Comparison of ENCODE assay signal across 16 mouse cellular contexts in genomic region chr12:111134169-111134568, GRCm38 (mm10). TPM values are rescaled to one million over a fixed set of nuclear protein-coding genes. Genes with fewer than 3 reads are reported as not detected.
DNase-seq lines count a peak whose midpoint lies in the region; ATAC-seq and TF ChIP-seq lines count a peak whose summit lies in the region.
"Had no signal": no experiment of that assay in that cellular context is flagged by ENCODE, and none has a peak within 500 bp of the region (broad histone marks: within the 10 kb centered on the region; RNA-seq: fewer than 3 reads in every experiment).

No protein-coding gene starts in this region.

- TF ChIP-seq POLR2A in heart, adult 2 months (IDR thresholded peaks at IDR 0.05; ENCODE audit: insufficient read depth, low read depth, low read length) = no peak

- intact Hi-C loops in heart, postnatal 25 days (cut with DNase I) = no loop called here
- intact Hi-C loops in heart, adult 2 months (cut with DNase I) = no loop called here

- peak; percentile 37 for DNase-seq in adrenal gland, postnatal 14 days
- no peak for DNase-seq in adrenal gland, postnatal 36 days
- DNase-seq in heart, postnatal 25 days (ENCODE audit: low spot score) = peak; percentile 2
- no peak for DNase-seq in heart, adult 2 months
- no peak for DNase-seq in lung, adult 18-20 months
- peak; percentile 29 for DNase-seq in forebrain, embryonic 14.5 days (ENCODE audit: low spot score)
- DNase-seq in midbrain, embryonic 14.5 days = no peak
- DNase-seq: adrenal gland, adult 8-10 months; right cerebral cortex, postnatal 14 days had no signal

- 65% methylated on average over 7 of the region's 7 CpGs for WGBS in heart, adult 2 months
- WGBS in lung, embryonic 16.5 days = 73% methylated on average over 7 of the region's 7 CpGs
- 73% methylated on average over 7 of the region's 7 CpGs for WGBS in forebrain, embryonic 14.5 days
- whole genome bisulfite sequencing in midbrain, embryonic 14.5 days = 78% methylated on average over 7 of the region's 7 CpGs

- no peak overlapping the region for H3K9ac ChIP-seq in heart, adult 2 months (ENCODE audit: low read depth, low read length)
- H3K9ac ChIP-seq in lung, embryonic 16.5 days (ENCODE audit: low read length) = no peak overlapping the region
- no peak overlapping the region for H3K9ac ChIP-seq in forebrain, embryonic 14.5 days (ENCODE audit: low read length)
- no peak overlapping the region for H3K9ac ChIP-seq in midbrain, embryonic 14.5 days (replicated peaks; ENCODE audit: low read length)
- H3K9ac ChIP-seq: embryonic facial prominence, embryonic 15.5 days; limb, embryonic 15.5 days had no signal

- no peak for TF ChIP-seq EP300 in heart, adult 2 months (IDR thresholded peaks at IDR 0.05; ENCODE audit: insufficient read depth, low read depth, low read length)

- H3K4me3 ChIP-seq in heart, adult 2 months = no peak overlapping the region
- H3K4me3 ChIP-seq in lung, embryonic 16.5 days (ENCODE audit: low read length) = no peak overlapping the region
- no peak overlapping the region for H3K4me3 ChIP-seq in forebrain, embryonic 14.5 days (ENCODE audit: low read depth, low read length)
- H3K4me3 ChIP-seq in midbrain, embryonic 14.5 days (replicated peaks; ENCODE audit: low read depth, low read length) = no peak overlapping the region
- H3K4me3 ChIP-seq: embryonic facial prominence, embryonic 15.5 days; limb, embryonic 15.5 days had no signal

- H3K9me3 ChIP-seq in lung, embryonic 16.5 days (ENCODE audit: control insufficient read depth, low read length) = peaks cover 2% of the 10 kb centered on the region; the same call in 1 of the 2 replicates
- no peaks in the 10 kb centered on the region for H3K9me3 ChIP-seq in forebrain, embryonic 14.5 days (replicated peaks; ENCODE audit: control insufficient read depth, low read length)
- H3K9me3 ChIP-seq in midbrain, embryonic 14.5 days (ENCODE audit: control insufficient read depth, low read length) = no peaks in the 10 kb centered on the region
- H3K9me3 ChIP-seq: embryonic facial prominence, embryonic 15.5 days had no signal

- H3K4me1 ChIP-seq in heart, adult 2 months (ENCODE audit: control insufficient read depth, insufficient read depth, low read length) = peaks cover 7% of the 10 kb centered on the region
- peaks cover 6% of the 10 kb centered on the region; the same call in 1 of the 2 replicates for H3K4me1 ChIP-seq in lung, embryonic 16.5 days (replicated peaks; ENCODE audit: control insufficient read depth, insufficient read depth, low read length)
- H3K4me1 ChIP-seq in forebrain, embryonic 14.5 days (ENCODE audit: control insufficient read depth, insufficient read depth, low read length) = peaks cover 7% of the 10 kb centered on the region
- H3K4me1 ChIP-seq in midbrain, embryonic 14.5 days (ENCODE audit: control insufficient read depth, insufficient read depth, low read length) = no peaks in the 10 kb centered on the region

- no peaks in the 10 kb centered on the region for H3K36me3 ChIP-seq in heart, adult 2 months (ENCODE audit: control insufficient read depth, insufficient read depth, low read length)
- H3K36me3 ChIP-seq in lung, embryonic 16.5 days (ENCODE audit: control insufficient read depth, insufficient read depth, low read length) = no peaks in the 10 kb centered on the region
- H3K36me3 ChIP-seq in forebrain, embryonic 14.5 days (ENCODE audit: control insufficient read depth, insufficient read depth, low read length) = no peaks in the 10 kb centered on the region
- no peaks in the 10 kb centered on the region for H3K36me3 ChIP-seq in midbrain, embryonic 14.5 days (ENCODE audit: control insufficient read depth, insufficient read depth, low read length)
- H3K36me3 ChIP-seq: embryonic facial prominence, embryonic 15.5 days; limb, embryonic 15.5 days had no signal

- no peak overlapping the region for H3K4me2 ChIP-seq in lung, embryonic 16.5 days (ENCODE audit: low read depth, low read length)
- H3K4me2 ChIP-seq in forebrain, embryonic 14.5 days (ENCODE audit: low read length) = no peak overlapping the region
- H3K4me2 ChIP-seq in midbrain, embryonic 14.5 days (ENCODE audit: low read length) = no peak overlapping the region
- H3K4me2 ChIP-seq: embryonic facial prominence, embryonic 15.5 days; limb, embryonic 15.5 days had no signal

- no peak overlapping the region for H3K27ac ChIP-seq in heart, adult 2 months
- H3K27ac ChIP-seq in lung, embryonic 16.5 days (ENCODE audit: low read length) = peak overlapping the region; percentile 61
- peak overlapping the region; percentile 67; the same call in 1 of the 2 replicates for H3K27ac ChIP-seq in forebrain, embryonic 14.5 days (ENCODE audit: low read depth, low read length)
- H3K27ac ChIP-seq in midbrain, embryonic 14.5 days (replicated peaks; ENCODE audit: low read depth, low read length) = no peak overlapping the region

- no peaks in the 10 kb centered on the region for H3K79me2 ChIP-seq in heart, adult 2 months (replicated peaks; ENCODE audit: control insufficient read depth, insufficient read depth, low read length)

- H3K27me3 ChIP-seq in heart, adult 2 months (ENCODE audit: control insufficient read depth, insufficient read depth, low read length) = no peaks in the 10 kb centered on the region
- no peaks in the 10 kb centered on the region for H3K27me3 ChIP-seq in lung, embryonic 16.5 days (ENCODE audit: control insufficient read depth, insufficient read depth, low read depth, low read length)
- H3K27me3 ChIP-seq in forebrain, embryonic 14.5 days (replicated peaks; ENCODE audit: control insufficient read depth, insufficient read depth, low read length) = no peaks in the 10 kb centered on the region
- no peaks in the 10 kb centered on the region for H3K27me3 ChIP-seq in midbrain, embryonic 14.5 days (ENCODE audit: control insufficient read depth, insufficient read depth, low read length)
- H3K27me3 ChIP-seq: embryonic facial prominence, embryonic 15.5 days; limb, embryonic 15.5 days had no signal

- no peak for TF ChIP-seq CTCF in heart, adult 2 months (IDR thresholded peaks at IDR 0.05)

- peak; percentile 5; the same call in 1 of the 2 replicates for ATAC-seq in lung, embryonic 16.5 days (ENCODE audit: low read depth)
- no peak for ATAC-seq in forebrain, embryonic 14.5 days
- ATAC-seq in midbrain, embryonic 14.5 days (ENCODE audit: low FRiP score, low TSS enrichment) = no peak
- ATAC-seq: inflammation-experienced regulatory T-cells, adult 6 months had no signal

RNA-seq across cellular contexts. Expression of gene Traf3, which starts 32.0 kb away (rescaled TPM):
- total RNA-seq in adrenal gland, postnatal 14 days (2021) = 19.3 and 24.9 TPM in 2 replicates
- 10 to 100 TPM; 28.9 to 30.9 TPM for total RNA-seq in adrenal gland, postnatal 36 days (2021)
- 10 to 100 TPM; 15.0 to 15.2 TPM for total RNA-seq in heart, postnatal 25 days (2021)
- 10 to 100 TPM; 12.4 to 13.9 TPM for total RNA-seq in heart, adult 2 months (2021)
- polyA plus RNA-seq in heart, adult 2 months (2012; rRNA removed) = 11.8 and 14.2 TPM in 2 replicates
- polyA plus RNA-seq in lung, embryonic 16.5 days (2015; fragmentation: Nextera tagmentation; extraction: Ambion mirVana) = 5.8 and 7.7 TPM in 2 replicates
- polyA plus RNA-seq in forebrain, embryonic 14.5 days (2014; fragmentation: Nextera tagmentation; extraction: Ambion mirVana) = 9.8 and 12.1 TPM in 2 replicates
- polyA plus RNA-seq in midbrain, embryonic 14.5 days (2014; fragmentation: Nextera tagmentation; extraction: Ambion mirVana) = 22.0 and 28.4 TPM in 2 replicates

RNA-seq across cellular contexts. Expression of gene 4930595D18Rik, which starts 50.1 kb away (rescaled TPM):
- not detected in 2 replicates for total RNA-seq in adrenal gland, postnatal 14 days (2021)
- total RNA-seq in adrenal gland, postnatal 36 days (2021) = not detected
- not detected for total RNA-seq in heart, postnatal 25 days (2021)
- not detected for total RNA-seq in heart, adult 2 months (2021)
- polyA plus RNA-seq in heart, adult 2 months (2012; rRNA removed) = not detected in 2 replicates
- polyA plus RNA-seq in lung, embryonic 16.5 days (2015; fragmentation: Nextera tagmentation; extraction: Ambion mirVana) = not detected in 2 replicates
- not detected in 2 replicates for polyA plus RNA-seq in forebrain, embryonic 14.5 days (2014; fragmentation: Nextera tagmentation; extraction: Ambion mirVana)
- polyA plus RNA-seq in midbrain, embryonic 14.5 days (2014; fragmentation: Nextera tagmentation; extraction: Ambion mirVana) = not detected in 2 replicates
- total RNA-seq: adrenal gland, adult 8-10 months had no signal
- polyA plus RNA-seq: cortical plate, adult 2 months; embryonic facial prominence, embryonic 15.5 days; heart, embryonic 14.5 days; limb, embryonic 15.5 days; midbrain, embryonic 16.5 days had no signal

Comparison
In these comparisons a context has a peak if more than half of its experiments do, and no peak if none do; other contexts are left out.
1. DNase-seq: peak in adrenal gland, postnatal 14 days (single experiment), heart, postnatal 25 days (single experiment) and forebrain, embryonic 14.5 days (single experiment); none in adrenal gland, postnatal 36 days (0 of 2), heart, adult 2 months (0 of 2), lung, adult 18-20 months (0 of 2) and midbrain, embryonic 14.5 days (single experiment).
2. H3K27ac ChIP-seq: peak in lung, embryonic 16.5 days (single experiment) and forebrain, embryonic 14.5 days (single experiment); none in heart, adult 2 months (single experiment) and midbrain, embryonic 14.5 days (single experiment).